Mouse (Mus musculus) heart, postnatal 0 days (tissue): Measurements from ENCODE around the gene Setd6.

ENCODE experiments used
- CTCF ChIP-seq: IDR thresholded peaks from 2 replicates; pipeline ENCODE4 v1.5.1; 2016; ENCODE audit warnings: antibody characterized with exemption, control low read depth, low read depth
- EP300 ChIP-seq: IDR thresholded peaks from 2 replicates; pipeline ENCODE4 v1.6.1; 2016; ENCODE audit warnings: antibody characterized with exemption, low read depth

DNA sequence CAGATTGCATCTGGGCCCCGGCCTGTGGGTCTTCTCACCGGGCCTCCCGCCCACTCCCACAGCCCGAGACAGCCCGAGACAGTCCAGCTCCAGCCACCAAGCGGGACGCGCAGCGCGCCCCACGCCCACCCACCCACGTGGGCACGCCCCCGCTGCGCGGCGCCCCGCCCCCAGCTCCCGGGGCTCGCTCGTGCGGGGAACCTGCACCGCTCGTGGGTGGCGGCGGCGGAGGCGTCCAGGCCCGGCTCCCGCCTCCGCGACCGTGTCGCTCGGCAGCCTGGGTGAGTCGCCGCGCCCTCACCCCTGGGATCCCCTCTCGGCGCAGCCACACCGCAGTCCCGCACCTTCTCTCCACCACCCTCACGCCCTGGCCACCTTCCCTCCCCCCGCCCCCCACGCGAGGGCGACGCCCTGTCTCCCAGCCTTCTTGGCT, 38.1 kb upstream of the Setd6 start:
- TF ChIP-seq CTCF = no peak
- TF ChIP-seq EP300 = no peak
